Mouse (Mus musculus) heart, embryonic 16.5 days (tissue): ENCODE data around the gene Chpf2. TPM values are rescaled to one million over a fixed set of nuclear protein-coding genes. Genes with fewer than 3 reads are reported as not detected.

Experiments used
- ATAC-seq: fragments of 200-750 bp; cut with Nextera tagmentation; replicated peaks from 2 replicates; pipeline ENCODE4 v1.8.0; 2017; ENCODE audit warnings: moderate number of reproducible peaks; ENCODE audit not compliant: insufficient read depth, low FRiP score; ENCODE audit errors: extremely low read depth
- H3K27ac ChIP-seq: fragments of 300-500 bp; sonication (generic); 2 replicates; pipeline ENCODE4 v1.5.1; 2014; ENCODE audit warnings: mild to moderate bottlenecking, low read length, control low read depth, moderate library complexity
- H3K27me3 ChIP-seq: fragments of 300-500 bp; sonication (generic); 2 replicates; pipeline ENCODE4 v1.6.1; 2014; ENCODE audit warnings: low read length, mixed read lengths; ENCODE audit not compliant: control insufficient read depth, insufficient read depth
- H3K36me3 ChIP-seq: fragments of 300-500 bp; sonication (generic); 2 replicates; pipeline ENCODE4 v1.6.1; 2014; ENCODE audit not compliant: control insufficient read depth, insufficient read depth
- H3K4me1 ChIP-seq: fragments of 300-500 bp; sonication (generic); 2 replicates; pipeline ENCODE4 v1.6.1; 2014; ENCODE audit warnings: low read length, mixed read lengths; ENCODE audit not compliant: control insufficient read depth, insufficient read depth
- H3K4me2 ChIP-seq: fragments of 300-500 bp; sonication (generic); 2 replicates; pipeline ENCODE4 v1.6.1; 2014; ENCODE audit warnings: low read depth, mild to moderate bottlenecking, control low read depth, low read length
- H3K4me3 ChIP-seq: fragments of 300-500 bp; sonication (generic); 2 replicates; pipeline ENCODE4 v1.5.1; 2014; ENCODE audit warnings: mild to moderate bottlenecking, control low read depth, low read length
- H3K9ac ChIP-seq: fragments of 300-500 bp; sonication (generic); 2 replicates; pipeline ENCODE4 v1.6.1; 2014; ENCODE audit warnings: low read length, control low read depth
- H3K9me3 ChIP-seq: fragments of 300-500 bp; sonication (generic); replicated peaks from 2 replicates; pipeline ENCODE4 v1.6.1; 2016; ENCODE audit warnings: low read length; ENCODE audit not compliant: control insufficient read depth
- WGBS: fragments of 180-500 bp; shearing (Covaris S2); extraction: QIAGEN DNeasy Blood & Tissue Kit; methylation state at CpG from one replicate; pipeline ENCODE4 v1.1.7; 2014; 5-methylcytosine and 5-hydroxymethylcytosine counted together
- polyA plus RNA-seq: library from polyadenylated mRNA; unstranded; fragments of >200 nt; fragmentation: Nextera tagmentation; extraction: Ambion mirVana; gene quantifications from 2 replicates; pipeline ENCODE4 v1.2.1, GENCODE M21; 2015

Chpf2 gene
- polyA plus RNA-seq, 1 experiment from 2014 or later, result 14.8 TPM

GRCm38 (mm10) chr5:24601071-24601835, 14.7 kb downstream of the Chpf2 start:
- no peaks in the 10 kb centered on the region for H3K9me3 ChIP-seq
- H3K27me3 ChIP-seq, result 0 out of 2 replicates have a peak, but pooled peaks cover 2% of the 10 kb centered on the region
- peak overlapping the region; percentile 79 for H3K4me3 ChIP-seq
- 2% methylated on average over 23 of the region's 33 CpGs for WGBS
- peak overlapping the region; percentile 91 for H3K9ac ChIP-seq
- peak; percentile 5; the same call in 1 of the 2 replicates for ATAC-seq
- H3K27ac ChIP-seq, result peak overlapping the region; percentile 99
- H3K4me1 ChIP-seq, result peaks cover 51% of the 10 kb centered on the region
- H3K4me2 ChIP-seq, result peak overlapping the region; percentile 64
- H3K36me3 ChIP-seq, result no peaks in the 10 kb centered on the region

- Histone ChIP-seq H3K4me1 (peaks cover 47% of the 10 kb centered on the region), H3K9me3 (no peaks in the 10 kb centered on the region), H3K27ac (peak overlapping the region; percentile 99), H3K4me3 (peak overlapping the region; percentile 79), H3K4me2 (peak overlapping the region; percentile 64), H3K36me3 (no peaks in the 10 kb centered on the region), H3K9ac (peak overlapping the region; percentile 91), H3K27me3 (0 out of 2 replicates have a peak, but pooled peaks cover 2% of the 10 kb centered on the region)
- under 1% methylated on average over 73 of the region's 73 CpGs for WGBS
- peak; percentile 61 for ATAC-seq
Observed at GRCm38 (mm10) chr5:24601911-24602750, 15.6 kb downstream of the Chpf2 start.

GRCm38 (mm10) chr5:24602751-24603343, 16.3 kb downstream of the Chpf2 start:
- Histone ChIP-seq H3K4me1 (peaks cover 45% of the 10 kb centered on the region), H3K9me3 (no peaks in the 10 kb centered on the region), H3K4me3 (peak overlapping the region; percentile 79), H3K27me3 (0 out of 2 replicates have a peak, but pooled peaks cover 2% of the 10 kb centered on the region), H3K27ac (peak overlapping the region; percentile 99), H3K36me3 (no peaks in the 10 kb centered on the region), H3K9ac (peak overlapping the region; percentile 91), H3K4me2 (peak overlapping the region; percentile 64)
- WGBS, result 3% methylated on average over 16 of the region's 16 CpGs
- peak; percentile 52 for ATAC-seq

GRCm38 (mm10) chr5:24603431-24604010, 17.0 kb downstream of the Chpf2 start:
- no peaks in the 10 kb centered on the region for H3K27me3 ChIP-seq
- no peaks in the 10 kb centered on the region for H3K36me3 ChIP-seq
- peak overlapping the region; percentile 91 for H3K9ac ChIP-seq
- peak overlapping the region; percentile 99 for H3K27ac ChIP-seq
- no peak for ATAC-seq
- H3K4me3 ChIP-seq, result peak overlapping the region; percentile 79
- H3K9me3 ChIP-seq, result no peaks in the 10 kb centered on the region
- peak overlapping the region; percentile 64 for H3K4me2 ChIP-seq
- peaks cover 38% of the 10 kb centered on the region for H3K4me1 ChIP-seq
- WGBS, result 54% methylated on average over 8 of the region's 8 CpGs

GRCm38 (mm10) chr5:24604080-24604655, 17.6 kb downstream of the Chpf2 start:
- Histone ChIP-seq H3K4me3 (peak overlapping the region; percentile 66), H3K9ac (peak overlapping the region; percentile 91), H3K27me3 (no peaks in the 10 kb centered on the region), H3K4me1 (peaks cover 35% of the 10 kb centered on the region), H3K9me3 (no peaks in the 10 kb centered on the region), H3K4me2 (peak overlapping the region; percentile 64), H3K27ac (peak overlapping the region; percentile 99), H3K36me3 (no peaks in the 10 kb centered on the region)
- ATAC-seq, result no peak
- WGBS, result 18% methylated on average over 12 of the region's 12 CpGs

GRCm38 (mm10) chr5:24604656-24605100, 18.1 kb downstream of the Chpf2 start:
- Histone ChIP-seq H3K4me2 (peak overlapping the region; percentile 64), H3K4me3 (peak overlapping the region; percentile 66), H3K36me3 (no peaks in the 10 kb centered on the region), H3K9me3 (no peaks in the 10 kb centered on the region), H3K9ac (peak overlapping the region; percentile 91), H3K4me1 (peaks cover 35% of the 10 kb centered on the region), H3K27me3 (no peaks in the 10 kb centered on the region), H3K27ac (peak overlapping the region; percentile 99)
- peak; percentile 74 for ATAC-seq
- 0% methylated on average over 42 of the region's 46 CpGs for WGBS

GRCm38 (mm10) chr5:24605321-24605979, 18.9 kb downstream of the Chpf2 start:
- no peaks in the 10 kb centered on the region for H3K27me3 ChIP-seq
- no peaks in the 10 kb centered on the region for H3K9me3 ChIP-seq
- H3K4me3 ChIP-seq, result peak overlapping the region; percentile 66
- H3K36me3 ChIP-seq, result no peaks in the 10 kb centered on the region
- H3K27ac ChIP-seq, result peak overlapping the region; percentile 99
- H3K4me1 ChIP-seq, result peaks cover 32% of the 10 kb centered on the region
- H3K4me2 ChIP-seq, result peak overlapping the region; percentile 64
- no peak for ATAC-seq
- peak overlapping the region; percentile 91 for H3K9ac ChIP-seq
- 8% methylated on average over 6 of the region's 6 CpGs for WGBS
